Mouse (Mus musculus) forebrain, embryonic 13.5 days (tissue): Measurements from ENCODE around the gene Rrp1b. TPM values are rescaled to one million over a fixed set of nuclear protein-coding genes. Genes with fewer than 3 reads are reported as not detected.

ENCODE experiments used
- ATAC-seq: fragments of 200-750 bp; cut with Nextera tagmentation; 2 replicates; pipeline ENCODE4 v1.8.0; 2017
- H3K27ac ChIP-seq: fragments of 300-500 bp; sonication (generic); 2 replicates; pipeline ENCODE4 v1.5.1; 2015; ENCODE audit warnings: inconsistent platforms, mild to moderate bottlenecking, moderate library complexity
- H3K27me3 ChIP-seq: fragments of 300-500 bp; sonication (generic); 2 replicates; pipeline ENCODE4 v1.6.1; 2015; ENCODE audit warnings: mild to moderate bottlenecking, inconsistent platforms
- H3K36me3 ChIP-seq: fragments of 300-500 bp; sonication (generic); 2 replicates; pipeline ENCODE4 v1.6.1; 2015; ENCODE audit warnings: mild to moderate bottlenecking, inconsistent platforms; ENCODE audit not compliant: poor library complexity, severe bottlenecking
- H3K4me1 ChIP-seq: fragments of 300-500 bp; sonication (generic); 2 replicates; pipeline ENCODE4 v1.6.1; 2015; ENCODE audit warnings: inconsistent platforms
- H3K4me2 ChIP-seq: fragments of 300-500 bp; sonication (generic); 2 replicates; pipeline ENCODE4 v1.6.1; 2015; ENCODE audit warnings: inconsistent platforms, mild to moderate bottlenecking, moderate library complexity
- H3K4me3 ChIP-seq: fragments of 300-500 bp; sonication (generic); 2 replicates; pipeline ENCODE4 v1.5.1; 2015; ENCODE audit warnings: mild to moderate bottlenecking, inconsistent platforms
- H3K9ac ChIP-seq: fragments of 300-500 bp; sonication (generic); 2 replicates; pipeline ENCODE4 v1.6.1; 2015; ENCODE audit warnings: mild to moderate bottlenecking, inconsistent platforms
- H3K9me3 ChIP-seq: fragments of 300-500 bp; sonication (generic); replicated peaks from 2 replicates; pipeline ENCODE4 v1.6.1; 2016; ENCODE audit warnings: inconsistent platforms
- whole genome bisulfite sequencing: fragments of 180-500 bp; shearing (Covaris S2); methylation state at CpG from one replicate; pipeline ENCODE4 v1.1.7; 2015; 5-methylcytosine and 5-hydroxymethylcytosine counted together
- polyA plus RNA-seq: library from polyadenylated mRNA; unstranded; fragments of >200 nt; fragmentation: Nextera tagmentation; extraction: Ambion mirVana; gene quantifications from 2 replicates; pipeline ENCODE4 v1.2.1, GENCODE M21; 2015

Gene Rrp1b
- polyA plus RNA-seq, 1 experiment from 2014 or later: 52.8 TPM

DNA sequence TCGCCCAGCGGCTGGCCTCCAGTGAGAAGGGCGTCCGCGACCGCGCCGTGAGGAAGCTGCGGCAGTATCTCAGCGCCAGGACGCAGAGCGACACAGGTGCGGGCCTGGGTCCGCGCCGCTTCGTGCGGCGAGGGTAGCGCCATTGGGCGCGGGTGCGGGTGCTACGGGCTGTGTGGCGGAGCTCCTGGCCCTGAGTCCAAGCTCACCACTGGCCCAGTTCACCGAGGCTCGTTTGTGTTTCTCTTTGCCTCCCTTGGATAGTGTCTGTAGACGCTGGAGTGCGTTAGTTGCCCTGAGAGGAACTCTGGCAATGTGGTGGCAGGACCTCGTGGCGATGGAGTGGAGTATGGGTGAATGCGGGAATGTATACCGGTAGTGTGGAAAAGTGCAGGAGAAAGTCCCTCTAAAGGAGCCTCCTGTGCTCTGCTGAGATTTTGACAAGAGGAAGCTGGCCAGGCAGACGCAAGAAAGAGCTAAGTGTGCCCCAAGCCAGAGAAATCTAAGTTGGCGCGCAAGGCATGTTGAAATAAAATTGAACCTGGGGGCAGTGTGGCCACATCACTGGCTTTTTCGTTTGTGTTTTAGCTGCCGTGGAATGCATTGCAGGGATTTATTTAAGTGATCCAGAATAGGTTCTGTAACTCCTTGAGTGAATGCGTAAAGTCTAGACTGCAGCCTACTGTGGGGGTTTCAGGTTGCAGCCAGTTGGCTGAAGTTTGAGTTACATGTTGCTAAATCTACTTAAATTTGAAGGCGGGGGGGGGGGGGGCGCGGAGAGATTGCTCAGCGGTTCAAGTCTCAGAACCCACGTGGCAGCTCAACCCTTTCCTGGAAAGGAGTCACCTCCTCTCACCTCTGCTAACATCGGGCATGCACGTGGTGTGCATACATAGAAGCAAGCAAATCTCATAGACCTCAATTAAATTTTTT, 874 bp downstream of the Rrp1b start:
- peak overlapping the region; percentile 75 for H3K27ac ChIP-seq
- no peaks in the 10 kb centered on the region for H3K9me3 ChIP-seq
- peaks cover 11% of the 10 kb centered on the region; the same call in 1 of the 2 replicates for H3K36me3 ChIP-seq
- no peaks in the 10 kb centered on the region for H3K27me3 ChIP-seq
- H3K4me3 ChIP-seq: peak overlapping the region; percentile 93
- peaks cover 28% of the 10 kb centered on the region for H3K4me1 ChIP-seq
- H3K4me2 ChIP-seq: peak overlapping the region; percentile 95
- ATAC-seq: peak; percentile 75
- WGBS: under 1% methylated on average over 45 of the region's 46 CpGs
- peak overlapping the region; percentile 89 for H3K9ac ChIP-seq

- no peaks in the 10 kb centered on the region for H3K27me3 ChIP-seq
- H3K36me3 ChIP-seq: peaks cover 11% of the 10 kb centered on the region; the same call in 1 of the 2 replicates
- no peak overlapping the region for H3K4me3 ChIP-seq
- ATAC-seq: no peak
- H3K4me2 ChIP-seq: no peak overlapping the region
- 89% methylated on average over 10 of the region's 10 CpGs for WGBS
- H3K27ac ChIP-seq: no peak overlapping the region
- no peak overlapping the region for H3K9ac ChIP-seq
- H3K9me3 ChIP-seq: no peaks in the 10 kb centered on the region
- H3K4me1 ChIP-seq: peaks cover 45% of the 10 kb centered on the region
These were observed 4.4 kb downstream of the Rrp1b start for GRCm38 (mm10) chr17:32040263-32040662.

GRCm38 (mm10) chr17:32046541-32046940, 10.6 kb downstream of the Rrp1b start:
- Histone ChIP-seq H3K4me2 (no peak overlapping the region), H3K4me3 (no peak overlapping the region), H3K36me3 (peaks cover 57% of the 10 kb centered on the region), H3K27me3 (no peaks in the 10 kb centered on the region), H3K4me1 (0 out of 2 replicates have a peak, but pooled peaks cover 17% of the 10 kb centered on the region), H3K27ac (no peak overlapping the region), H3K9me3 (no peaks in the 10 kb centered on the region), H3K9ac (no peak overlapping the region)
- ATAC-seq: no peak
- WGBS: 98% methylated on average over 5 of the region's 5 CpGs

DNA sequence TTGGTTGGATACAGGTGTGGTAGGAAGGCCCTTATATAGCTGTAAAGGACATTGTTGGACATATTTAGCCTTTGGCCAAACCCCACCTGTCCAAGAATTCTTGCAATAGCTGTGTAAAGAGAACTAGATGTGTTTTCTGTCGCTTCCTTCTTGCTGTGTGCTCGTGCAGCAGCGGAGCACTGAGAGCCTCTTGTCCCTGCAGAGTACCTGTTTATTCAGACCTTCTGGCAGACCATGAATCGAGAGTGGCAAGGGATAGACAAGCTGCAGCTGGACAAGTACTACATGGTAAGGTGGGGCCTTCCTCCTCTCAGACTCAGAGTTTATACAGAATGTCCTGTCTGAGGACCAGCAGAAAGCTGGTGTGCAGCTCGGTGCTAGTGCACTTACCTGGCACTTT, 12.5 kb downstream of the Rrp1b start:
- H3K4me2 ChIP-seq: no peak overlapping the region
- H3K27ac ChIP-seq: no peak overlapping the region
- WGBS: 93% methylated on average over 5 of the region's 5 CpGs
- no peaks in the 10 kb centered on the region for H3K27me3 ChIP-seq
- no peak for ATAC-seq
- H3K9me3 ChIP-seq: no peaks in the 10 kb centered on the region
- no peak overlapping the region for H3K4me3 ChIP-seq
- H3K9ac ChIP-seq: no peak overlapping the region
- H3K36me3 ChIP-seq: peaks cover 71% of the 10 kb centered on the region
- peaks cover 10% of the 10 kb centered on the region; the same call in 1 of the 2 replicates for H3K4me1 ChIP-seq

- peaks cover 5% of the 10 kb centered on the region; the same call in 1 of the 2 replicates for H3K4me1 ChIP-seq
- no peak overlapping the region for H3K27ac ChIP-seq
- ATAC-seq: no peak
- no peak overlapping the region for H3K4me2 ChIP-seq
- no peaks in the 10 kb centered on the region for H3K27me3 ChIP-seq
- H3K9me3 ChIP-seq: no peaks in the 10 kb centered on the region
- H3K36me3 ChIP-seq: peaks cover 87% of the 10 kb centered on the region
- H3K4me3 ChIP-seq: no peak overlapping the region
- 94% methylated on average over 4 of the region's 4 CpGs for WGBS
- no peak overlapping the region for H3K9ac ChIP-seq
These were observed 14.0 kb downstream of the Rrp1b start for GRCm38 (mm10) chr17:32049914-32050313.

- no peak for ATAC-seq
- H3K36me3 ChIP-seq: peaks cover 94% of the 10 kb centered on the region
- no peaks in the 10 kb centered on the region for H3K27me3 ChIP-seq
- H3K4me2 ChIP-seq: no peak overlapping the region
- H3K9ac ChIP-seq: no peak overlapping the region
- H3K9me3 ChIP-seq: no peaks in the 10 kb centered on the region
- no peak overlapping the region for H3K4me3 ChIP-seq
- H3K27ac ChIP-seq: no peak overlapping the region
- 95% methylated on average over 6 of the region's 6 CpGs for WGBS
- H3K4me1 ChIP-seq: peaks cover 5% of the 10 kb centered on the region; the same call in 1 of the 2 replicates
These were observed 14.7 kb downstream of the Rrp1b start for GRCm38 (mm10) chr17:32050609-32051008.

- H3K4me3 ChIP-seq: no peak overlapping the region
- peaks cover 94% of the 10 kb centered on the region for H3K36me3 ChIP-seq
- H3K27me3 ChIP-seq: no peaks in the 10 kb centered on the region
- H3K4me2 ChIP-seq: no peak overlapping the region
- peaks cover 5% of the 10 kb centered on the region; the same call in 1 of the 2 replicates for H3K4me1 ChIP-seq
- 57% methylated on average over 5 of the region's 5 CpGs for WGBS
- H3K9ac ChIP-seq: no peak overlapping the region
- H3K27ac ChIP-seq: peak overlapping the region; percentile 19; the same call in 1 of the 2 replicates
- no peaks in the 10 kb centered on the region for H3K9me3 ChIP-seq
- ATAC-seq: no peak
These were observed 16.6 kb downstream of the Rrp1b start for GRCm38 (mm10) chr17:32052237-32053080.

DNA sequence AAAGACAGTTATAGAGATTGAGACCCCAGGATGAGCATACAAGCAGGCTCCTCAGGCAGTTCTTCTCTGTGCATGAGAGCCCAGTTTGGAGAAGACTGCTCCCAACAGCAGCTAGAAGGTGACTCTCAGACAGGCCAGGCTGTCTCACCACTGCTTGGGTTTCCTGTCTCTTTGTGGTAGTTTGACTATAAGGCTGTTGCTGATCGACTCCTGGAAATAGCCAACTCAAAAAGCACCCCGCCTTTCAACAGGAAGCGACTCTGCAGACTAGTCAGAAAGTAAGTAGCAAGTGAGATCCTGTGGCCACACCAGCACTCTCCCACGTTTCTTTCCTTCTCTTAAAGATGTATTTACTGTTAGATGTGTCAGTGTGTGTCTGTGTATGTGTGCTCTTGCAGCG, 17.8 kb downstream of the Rrp1b start:
- WGBS: 90% methylated on average over 5 of the region's 5 CpGs
- Histone ChIP-seq H3K36me3 (peaks cover 94% of the 10 kb centered on the region), H3K27ac (no peak overlapping the region), H3K9ac (no peak overlapping the region), H3K4me3 (no peak overlapping the region), H3K27me3 (no peaks in the 10 kb centered on the region), H3K4me2 (no peak overlapping the region), H3K9me3 (no peaks in the 10 kb centered on the region), H3K4me1 (peaks cover 5% of the 10 kb centered on the region; the same call in 1 of the 2 replicates)
- no peak for ATAC-seq

GRCm38 (mm10) chr17:32057843-32058242, 21.9 kb downstream of the Rrp1b start:
- Histone ChIP-seq H3K4me1 (no peaks in the 10 kb centered on the region), H3K27me3 (no peaks in the 10 kb centered on the region), H3K27ac (no peak overlapping the region), H3K4me2 (no peak overlapping the region), H3K9me3 (no peaks in the 10 kb centered on the region), H3K4me3 (no peak overlapping the region), H3K36me3 (peaks cover 94% of the 10 kb centered on the region), H3K9ac (no peak overlapping the region)
- WGBS: 93% methylated on average over 2 of the region's 2 CpGs
- ATAC-seq: no peak

DNA sequence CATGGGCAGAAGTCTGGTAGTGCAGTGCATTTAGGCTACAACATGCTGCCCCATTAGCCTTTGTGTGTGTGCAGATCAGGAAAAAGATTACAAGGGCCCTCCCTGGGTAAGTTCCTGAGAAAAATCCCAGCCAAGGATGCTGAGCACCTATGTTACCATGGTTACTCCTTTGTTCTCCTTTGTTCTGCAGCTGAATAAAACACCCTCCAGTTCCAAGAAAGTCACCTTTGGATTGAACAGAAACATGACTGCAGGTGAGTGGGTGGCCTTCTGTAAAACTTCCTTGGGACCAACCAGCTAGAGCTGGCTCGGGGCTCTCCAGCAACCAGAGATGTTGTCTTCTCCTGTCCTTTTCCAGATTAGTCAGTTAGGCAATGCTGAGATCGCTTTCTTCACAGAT, 23.2 kb downstream of the Rrp1b start:
- H3K27ac ChIP-seq: no peak overlapping the region
- H3K36me3 ChIP-seq: peaks cover 89% of the 10 kb centered on the region
- H3K4me1 ChIP-seq: no peaks in the 10 kb centered on the region
- no peak for ATAC-seq
- WGBS: 64% methylated on average over 2 of the region's 2 CpGs
- H3K4me2 ChIP-seq: no peak overlapping the region
- H3K9me3 ChIP-seq: no peaks in the 10 kb centered on the region
- H3K9ac ChIP-seq: no peak overlapping the region
- no peaks in the 10 kb centered on the region for H3K27me3 ChIP-seq
- H3K4me3 ChIP-seq: no peak overlapping the region

DNA sequence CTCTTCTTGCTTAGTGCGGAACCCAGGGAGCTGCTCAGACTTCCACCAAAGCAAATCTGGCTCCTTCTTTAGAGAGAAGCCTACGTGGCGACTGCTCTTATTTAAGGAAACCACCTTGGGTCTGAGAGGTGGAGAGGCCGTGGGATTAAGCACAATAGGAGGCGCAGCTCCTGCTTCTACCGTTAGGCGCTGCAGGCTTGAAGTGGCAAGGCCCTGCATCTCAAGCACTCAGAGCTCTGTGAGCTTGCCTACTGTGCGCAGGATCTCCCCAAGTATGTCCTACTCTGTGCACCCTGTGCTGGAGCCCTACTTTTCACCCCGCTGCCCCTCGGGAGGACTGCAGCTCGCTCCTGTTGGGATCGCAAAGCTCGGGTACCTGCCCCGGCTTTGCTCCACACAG, 25.3 kb downstream of the Rrp1b start:
- Histone ChIP-seq H3K4me1 (no peaks in the 10 kb centered on the region), H3K27ac (no peak overlapping the region), H3K9me3 (no peaks in the 10 kb centered on the region), H3K4me3 (no peak overlapping the region), H3K27me3 (no peaks in the 10 kb centered on the region), H3K4me2 (no peak overlapping the region), H3K9ac (no peak overlapping the region), H3K36me3 (peaks cover 68% of the 10 kb centered on the region)
- 94% methylated on average over 14 of the region's 14 CpGs for WGBS
- ATAC-seq: no peak

GRCm38 (mm10) chr17:32063654-32064053, 27.8 kb downstream of the Rrp1b start:
- ATAC-seq: no peak
- H3K27me3 ChIP-seq: no peaks in the 10 kb centered on the region
- WGBS: 77% methylated on average over 2 of the region's 2 CpGs

More at GRCm38 (mm10) chr17:32063654-32064053, 27.8 kb downstream of the Rrp1b start:
- H3K9ac ChIP-seq: no peak overlapping the region
- no peak overlapping the region for H3K4me3 ChIP-seq
- no peak overlapping the region for H3K4me2 ChIP-seq
- H3K36me3 ChIP-seq: peaks cover 44% of the 10 kb centered on the region
- H3K9me3 ChIP-seq: no peaks in the 10 kb centered on the region
- H3K4me1 ChIP-seq: no peaks in the 10 kb centered on the region
- H3K27ac ChIP-seq: no peak overlapping the region
